Mouse (Mus musculus): ENCODE data around the gene Gm20696. TPM values are rescaled to one million over a fixed set of nuclear protein-coding genes. Genes with fewer than 3 reads are reported as not detected.

The Gm20696 gene
- total RNA-seq, 1 experiment, result 0.58 TPM

- Histone ChIP-seq H3K27ac (ENCODE audit: insufficient read depth, low read depth, low read length, poor library complexity, severe bottlenecking) (no peak overlapping the region), H3K9ac (ENCODE audit: insufficient read depth, low read depth, low read length, poor library complexity, severe bottlenecking) (no peak overlapping the region), H3K36me3 (ENCODE audit: control insufficient read depth, insufficient read depth, low read length, poor library complexity, severe bottlenecking) (no peaks in the 10 kb centered on the region), H3K9me3 (ENCODE audit: control insufficient read depth, insufficient read depth, low read depth, low read length) (no peaks in the 10 kb centered on the region), H3K4me1 (ENCODE audit: control insufficient read depth in 2 of 2, insufficient read depth in 2 of 2, low read length in 2 of 2, poor library complexity in 1 of 2) (peaks cover 0 to 2% of the 10 kb centered on the region in 2 experiments; a peak in 1 of 4 replicates), H3K4me3 (ENCODE audit: insufficient read depth in 1 of 2, low read depth in 1 of 2, low read length in 2 of 2, poor library complexity in 1 of 2, severe bottlenecking in 1 of 2) (no peak overlapping the region)
- TF ChIP-seq ZC3H11A (IDR thresholded peaks at IDR 0.05; ENCODE audit: borderline replicate concordance, low read depth, low read length) (peak; percentile 43; the same call in 1 of the 2 replicates), ZNF384 (IDR thresholded peaks at IDR 0.05; ENCODE audit: low read depth, low read length) (no peak)
- in situ Hi-C loops (cut with MboI; ENCODE audit: low sequenced_read_pairs in 2 of 2, unreplicated experiment in 2 of 2), result no loop called here
- peak; percentile 54 for DNase-seq (ENCODE audit: low read depth, low spot score)
These were observed 4.0 kb upstream of the Gm20696 start for GRCm38 (mm10) chr6:99670481-99671119.

GRCm38 (mm10) chr6:99669481-99670325 lies 3.1 kb upstream of the Gm20696 start:
- DNase-seq (ENCODE audit: low read depth, low spot score), result no peak
- Histone ChIP-seq H3K9ac (ENCODE audit: insufficient read depth, low read depth, low read length, poor library complexity, severe bottlenecking) (no peak overlapping the region), H3K36me3 (ENCODE audit: control insufficient read depth, insufficient read depth, low read length, poor library complexity, severe bottlenecking) (no peaks in the 10 kb centered on the region), H3K4me1 (ENCODE audit: control insufficient read depth in 2 of 2, insufficient read depth in 2 of 2, low read length in 2 of 2, poor library complexity in 1 of 2) (peaks cover 0 to 2% of the 10 kb centered on the region in 2 experiments; a peak in 1 of 4 replicates), H3K4me3 (ENCODE audit: insufficient read depth in 1 of 2, low read depth in 1 of 2, low read length in 2 of 2, poor library complexity in 1 of 2, severe bottlenecking in 1 of 2) (no peak overlapping the region), H3K9me3 (ENCODE audit: control insufficient read depth, insufficient read depth, low read depth, low read length) (no peaks in the 10 kb centered on the region), H3K27ac (ENCODE audit: insufficient read depth, low read depth, low read length, poor library complexity, severe bottlenecking) (no peak overlapping the region)
- no peak for TF ChIP-seq ZC3H11A (IDR thresholded peaks at IDR 0.05; ENCODE audit: borderline replicate concordance, low read depth, low read length)
- TF ChIP-seq CHD2 (IDR thresholded peaks at IDR 0.05; ENCODE audit: low read depth, low read length), result no peak
- no peak for TF ChIP-seq MAFK (IDR thresholded peaks at IDR 0.05; ENCODE audit: insufficient read depth, low read depth, low read length)
- no peak for TF ChIP-seq HCFC1 (IDR thresholded peaks at IDR 0.05; ENCODE audit: borderline replicate concordance, insufficient read depth, low read length)
- TF ChIP-seq ZNF384 (IDR thresholded peaks at IDR 0.05; ENCODE audit: low read depth, low read length), result no peak
- in situ Hi-C loops (cut with MboI; ENCODE audit: low sequenced_read_pairs in 2 of 2, unreplicated experiment in 2 of 2), result no loop called here

GRCm38 (mm10) chr6:99667290-99667689 lies 693 bp upstream of the Gm20696 start:
- no peak for DNase-seq (ENCODE audit: low read depth, low spot score)
- Histone ChIP-seq H3K9ac (ENCODE audit: insufficient read depth, low read depth, low read length, poor library complexity, severe bottlenecking) (no peak overlapping the region), H3K9me3 (ENCODE audit: control insufficient read depth, insufficient read depth, low read depth, low read length) (no peaks in the 10 kb centered on the region), H3K27ac (ENCODE audit: insufficient read depth, low read depth, low read length, poor library complexity, severe bottlenecking) (no peak overlapping the region), H3K4me1 (ENCODE audit: control insufficient read depth in 2 of 2, insufficient read depth in 2 of 2, low read length in 2 of 2, poor library complexity in 1 of 2) (peaks cover 0 to 2% of the 10 kb centered on the region in 2 experiments; a peak in 1 of 4 replicates), H3K4me3 (ENCODE audit: insufficient read depth in 1 of 2, low read depth in 1 of 2, low read length in 2 of 2, poor library complexity in 1 of 2, severe bottlenecking in 1 of 2) (peak overlapping the region in 1 of 2 experiments; percentile 11; a peak in 2 of 4 replicates), H3K36me3 (ENCODE audit: control insufficient read depth, insufficient read depth, low read length, poor library complexity, severe bottlenecking) (no peaks in the 10 kb centered on the region)
- TF ChIP-seq ZNF384 (IDR thresholded peaks at IDR 0.05; ENCODE audit: low read depth, low read length) (no peak), ZC3H11A (IDR thresholded peaks at IDR 0.05; ENCODE audit: borderline replicate concordance, low read depth, low read length) (no peak), HCFC1 (IDR thresholded peaks at IDR 0.05; ENCODE audit: borderline replicate concordance, insufficient read depth, low read length) (no peak), CHD2 (IDR thresholded peaks at IDR 0.05; ENCODE audit: low read depth, low read length) (no peak), MAFK (IDR thresholded peaks at IDR 0.05; ENCODE audit: insufficient read depth, low read depth, low read length) (no peak)
- in situ Hi-C loops (cut with MboI; ENCODE audit: low sequenced_read_pairs in 2 of 2, unreplicated experiment in 2 of 2), result no loop called here

GRCm38 (mm10) chr6:99665457-99666317 lies 910 bp downstream of the Gm20696 start:
- TF ChIP-seq MAFK (IDR thresholded peaks at IDR 0.05; ENCODE audit: insufficient read depth, low read depth, low read length), result no peak
- TF ChIP-seq HCFC1 (IDR thresholded peaks at IDR 0.05; ENCODE audit: borderline replicate concordance, insufficient read depth, low read length), result no peak
- no peak for TF ChIP-seq ZNF384 (IDR thresholded peaks at IDR 0.05; ENCODE audit: low read depth, low read length)
- no peak for TF ChIP-seq CHD2 (IDR thresholded peaks at IDR 0.05; ENCODE audit: low read depth, low read length)
- no peak for TF ChIP-seq ZC3H11A (IDR thresholded peaks at IDR 0.05; ENCODE audit: borderline replicate concordance, low read depth, low read length)
- Histone ChIP-seq H3K9me3 (ENCODE audit: control insufficient read depth, insufficient read depth, low read depth, low read length) (no peaks in the 10 kb centered on the region), H3K4me1 (ENCODE audit: control insufficient read depth in 2 of 2, insufficient read depth in 2 of 2, low read length in 2 of 2, poor library complexity in 1 of 2) (peaks cover 0 to 2% of the 10 kb centered on the region in 2 experiments; a peak in 1 of 4 replicates), H3K9ac (ENCODE audit: insufficient read depth, low read depth, low read length, poor library complexity, severe bottlenecking) (no peak overlapping the region), H3K27ac (ENCODE audit: insufficient read depth, low read depth, low read length, poor library complexity, severe bottlenecking) (no peak overlapping the region), H3K4me3 (ENCODE audit: insufficient read depth in 1 of 2, low read depth in 1 of 2, low read length in 2 of 2, poor library complexity in 1 of 2, severe bottlenecking in 1 of 2) (peak overlapping the region; percentile 64 to 79), H3K36me3 (ENCODE audit: control insufficient read depth, insufficient read depth, low read length, poor library complexity, severe bottlenecking) (no peaks in the 10 kb centered on the region)
- in situ Hi-C loops (cut with MboI; ENCODE audit: low sequenced_read_pairs in 2 of 2, unreplicated experiment in 2 of 2), result no loop called here
- no peak for DNase-seq (ENCODE audit: low read depth, low spot score)
